Mouse (Mus musculus) ES-Bruce4 (cell line): Measurements from ENCODE around the gene Wnk4. TPM values are rescaled to one million over a fixed set of nuclear protein-coding genes. Genes with fewer than 3 reads are reported as not detected.
A peak's percentile ranks its signal among the peaks of the same experiment; 100 is the strongest.

Experiments used
- H3K27ac ChIP-seq: 2 replicates; pipeline ENCODE4 v1.5.1; 2012; ENCODE audit warnings: low read length, inconsistent platforms; ENCODE audit not compliant: insufficient read depth
- H3K27me3 ChIP-seq: 2 replicates; pipeline ENCODE4 v1.6.1; 2012; ENCODE audit warnings: mild to moderate bottlenecking, low read length, inconsistent platforms; ENCODE audit not compliant: control insufficient read depth, poor library complexity, insufficient read depth, severe bottlenecking
- H3K36me3 ChIP-seq: 2 replicates; pipeline ENCODE4 v1.6.1; 2012; ENCODE audit warnings: inconsistent platforms, mild to moderate bottlenecking, low read length, moderate library complexity; ENCODE audit not compliant: control insufficient read depth, poor library complexity, insufficient read depth, severe bottlenecking
- H3K4me1 ChIP-seq: one replicate; pipeline ENCODE4 v1.8.1; 2011; ENCODE audit warnings: low read length; ENCODE audit not compliant: control insufficient read depth, insufficient read depth
- H3K4me3 ChIP-seq: 2 replicates; pipeline ENCODE4 v1.5.1; 2011; ENCODE audit warnings: low read depth, mild to moderate bottlenecking, low read length
- H3K9ac ChIP-seq: 2 replicates; pipeline ENCODE4 v1.6.1; 2012; ENCODE audit warnings: low read depth, mild to moderate bottlenecking, inconsistent platforms; ENCODE audit not compliant: poor library complexity, severe bottlenecking
- H3K9me3 ChIP-seq: replicated peaks from 2 replicates; pipeline ENCODE4 v1.6.1; 2012; ENCODE audit warnings: mild to moderate bottlenecking, low read length, inconsistent platforms; ENCODE audit not compliant: control insufficient read depth, poor library complexity, insufficient read depth, severe bottlenecking
- CTCF ChIP-seq: IDR thresholded peaks from one replicate; pipeline ENCODE4 v1.8.1; 2011; ENCODE audit warnings: low read depth, low read length
- EP300 ChIP-seq: IDR thresholded peaks from 2 replicates; pipeline ENCODE4 v1.6.1; 2011; ENCODE audit warnings: low read depth, low read length; ENCODE audit not compliant: insufficient read depth
- POLR2A ChIP-seq: IDR thresholded peaks from one replicate; pipeline ENCODE4 v1.8.1; 2011; ENCODE audit warnings: low read length; ENCODE audit not compliant: insufficient read depth
- polyA plus RNA-seq: library from polyadenylated mRNA; stranded (reverse); fragments of >200 nt; gene quantifications from 2 replicates; pipeline ENCODE4 v1.2.4, GENCODE M21; 2011; ENCODE audit warnings: low read depth; ENCODE audit not compliant: missing spikeins, insufficient read depth, insufficient read length

Wnk4 gene
- polyA plus RNA-seq, 1 experiment: 0.96 TPM

- Histone ChIP-seq H3K27ac (no peak overlapping the region), H3K27me3 (no peaks in the 10 kb centered on the region), H3K4me1 (peaks cover 2% of the 10 kb centered on the region), H3K9me3 (no peaks in the 10 kb centered on the region), H3K4me3 (no peak overlapping the region), H3K9ac (no peak overlapping the region), H3K36me3 (no peaks in the 10 kb centered on the region)
- TF ChIP-seq EP300 (no peak), POLR2A (no peak), CTCF (no peak)
These were observed 24.9 kb upstream of the Wnk4 start for GRCm38 (mm10) chr11:101235429-101235828.

- no peak overlapping the region for H3K9ac ChIP-seq
- H3K4me3 ChIP-seq: no peak overlapping the region
- H3K9me3 ChIP-seq: no peaks in the 10 kb centered on the region
- no peak for TF ChIP-seq POLR2A
- no peak for TF ChIP-seq CTCF
- TF ChIP-seq EP300: no peak
- no peak overlapping the region for H3K27ac ChIP-seq
- H3K4me1 ChIP-seq: peaks cover 2% of the 10 kb centered on the region
- no peaks in the 10 kb centered on the region for H3K36me3 ChIP-seq
- no peaks in the 10 kb centered on the region for H3K27me3 ChIP-seq
These were observed 23.6 kb upstream of the Wnk4 start for GRCm38 (mm10) chr11:101236782-101237181.

GRCm38 (mm10) chr11:101238071-101238647 lies 22.2 kb upstream of the Wnk4 start:
- Histone ChIP-seq H3K27ac (no peak overlapping the region), H3K9me3 (no peaks in the 10 kb centered on the region), H3K9ac (no peak overlapping the region), H3K4me1 (no peaks in the 10 kb centered on the region), H3K27me3 (no peaks in the 10 kb centered on the region), H3K36me3 (no peaks in the 10 kb centered on the region), H3K4me3 (no peak overlapping the region)
- TF ChIP-seq EP300: no peak
- no peak for TF ChIP-seq CTCF
- TF ChIP-seq POLR2A: no peak

DNA sequence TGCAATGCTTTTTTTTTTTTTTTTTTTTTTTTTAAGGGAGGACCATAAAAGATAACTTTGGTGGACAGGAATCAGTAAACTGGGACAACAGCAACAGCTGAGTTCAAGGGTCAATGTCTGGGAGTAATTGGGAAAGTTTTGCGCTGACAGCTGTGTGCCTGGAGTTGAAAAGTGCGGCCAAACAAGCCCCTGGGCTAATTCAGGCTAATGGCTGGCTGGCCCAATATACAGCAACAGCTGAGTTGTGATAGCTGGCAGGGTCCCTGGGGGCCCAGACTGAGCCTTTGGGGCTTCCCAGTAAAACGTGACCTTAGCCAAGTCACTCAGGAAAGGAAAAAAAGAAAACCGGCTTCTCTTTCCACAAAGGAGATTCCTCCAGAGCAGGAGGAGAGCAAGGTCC lies 15.3 kb upstream of the Wnk4 start:
- TF ChIP-seq POLR2A (no peak), CTCF (no peak), EP300 (no peak)
- Histone ChIP-seq H3K36me3 (no peaks in the 10 kb centered on the region), H3K4me1 (no peaks in the 10 kb centered on the region), H3K4me3 (no peak overlapping the region), H3K27me3 (peaks cover 2% of the 10 kb centered on the region; the same call in 1 of the 2 replicates), H3K9me3 (no peaks in the 10 kb centered on the region), H3K27ac (no peak overlapping the region), H3K9ac (no peak overlapping the region)

GRCm38 (mm10) chr11:101245855-101246701 lies 14.3 kb upstream of the Wnk4 start, which contains the start of gene Ramp2:
TSS of gene Ramp2 (plus strand) at chr11:101246028.
- TF ChIP-seq CTCF: no peak
- TF ChIP-seq EP300: no peak
- TF ChIP-seq POLR2A: no peak
- H3K4me3 ChIP-seq: peak within 1 kb of the TSS; percentile 55
- H3K9ac ChIP-seq: peak within 1 kb of the TSS; percentile 58
- no peak within 1 kb of the TSS for H3K27ac ChIP-seq
- no peaks in the 10 kb centered on the region for H3K9me3 ChIP-seq
- H3K27me3 ChIP-seq: peaks cover 2% of the 10 kb centered on the region; the same call in 1 of the 2 replicates
- no peaks in the 10 kb centered on the region for H3K36me3 ChIP-seq
- no peaks in the 10 kb centered on the region for H3K4me1 ChIP-seq

DNA sequence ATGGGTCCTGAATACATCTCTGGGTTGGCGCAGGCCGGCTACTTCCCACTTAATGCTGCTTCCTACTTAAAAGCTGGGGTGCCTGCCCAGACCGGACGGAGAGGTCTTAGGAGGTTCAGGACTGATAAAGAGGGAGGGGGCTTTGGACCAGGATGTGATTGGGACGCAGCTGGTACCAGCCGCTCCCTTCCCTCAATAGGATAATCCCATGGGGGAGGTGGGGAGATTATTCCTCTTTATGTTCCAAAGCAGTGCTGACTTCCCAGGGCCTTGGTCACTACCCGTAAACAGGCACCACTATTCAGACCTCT lies 13.7 kb upstream of the Wnk4 start:
- Histone ChIP-seq H3K4me1 (no peaks in the 10 kb centered on the region), H3K4me3 (peak overlapping the region; percentile 55), H3K9ac (peak overlapping the region; percentile 58), H3K27ac (no peak overlapping the region), H3K9me3 (no peaks in the 10 kb centered on the region), H3K27me3 (peaks cover 2% of the 10 kb centered on the region; the same call in 1 of the 2 replicates), H3K36me3 (no peaks in the 10 kb centered on the region)
- TF ChIP-seq EP300 (no peak), CTCF (no peak), POLR2A (no peak)
